Mouse (Mus musculus) heart, embryonic 15.5 days (tissue): Measurements from ENCODE around the gene Slc25a38. TPM values are rescaled to one million over a fixed set of nuclear protein-coding genes. Genes with fewer than 3 reads are reported as not detected.

Experiments used
- ATAC-seq: fragments of 200-750 bp; cut with Nextera tagmentation; replicated peaks from 2 replicates; pipeline ENCODE4 v1.8.0; 2017; ENCODE audit warnings: low read depth, moderate TSS enrichment; ENCODE audit not compliant: insufficient number of reproducible peaks, insufficient read depth, low FRiP score
- H3K27ac ChIP-seq: fragments of 300-500 bp; sonication (generic); 2 replicates; pipeline ENCODE4 v1.5.1; 2015; ENCODE audit warnings: mild to moderate bottlenecking, inconsistent platforms
- H3K27me3 ChIP-seq: fragments of 300-500 bp; sonication (generic); 2 replicates; pipeline ENCODE4 v1.6.1; 2015; ENCODE audit warnings: inconsistent platforms
- H3K36me3 ChIP-seq: fragments of 300-500 bp; sonication (generic); 2 replicates; pipeline ENCODE4 v1.6.1; 2015; ENCODE audit warnings: mild to moderate bottlenecking, inconsistent platforms
- H3K4me1 ChIP-seq: fragments of 300-500 bp; sonication (generic); replicated peaks from 2 replicates; pipeline ENCODE4 v1.6.1; 2015; ENCODE audit warnings: inconsistent platforms
- H3K4me2 ChIP-seq: fragments of 300-500 bp; sonication (generic); 2 replicates; pipeline ENCODE4 v1.6.1; 2015; ENCODE audit warnings: inconsistent platforms, mild to moderate bottlenecking, moderate library complexity
- H3K4me3 ChIP-seq: fragments of 300-500 bp; sonication (generic); 2 replicates; pipeline ENCODE4 v1.5.1; 2015; ENCODE audit warnings: mild to moderate bottlenecking, inconsistent platforms
- H3K9ac ChIP-seq: fragments of 300-500 bp; sonication (generic); 2 replicates; pipeline ENCODE4 v1.6.1; 2015; ENCODE audit warnings: mild to moderate bottlenecking, inconsistent platforms
- H3K9me3 ChIP-seq: fragments of 300-500 bp; sonication (generic); replicated peaks from 2 replicates; pipeline ENCODE4 v1.6.1; 2016; ENCODE audit warnings: inconsistent platforms
- WGBS: fragments of 180-500 bp; shearing (Covaris S2); methylation state at CpG from one replicate; pipeline ENCODE4 v1.1.7; 2015; ENCODE audit warnings: mixed read lengths; 5-methylcytosine and 5-hydroxymethylcytosine counted together
- polyA plus RNA-seq: library from polyadenylated mRNA; unstranded; fragments of >200 nt; fragmentation: Nextera tagmentation; extraction: Ambion mirVana; gene quantifications from 2 replicates; pipeline ENCODE4 v1.2.1, GENCODE M21; 2015

The Slc25a38 gene
- 18.8 and 22.0 TPM in 2 replicates for polyA plus RNA-seq

DNA sequence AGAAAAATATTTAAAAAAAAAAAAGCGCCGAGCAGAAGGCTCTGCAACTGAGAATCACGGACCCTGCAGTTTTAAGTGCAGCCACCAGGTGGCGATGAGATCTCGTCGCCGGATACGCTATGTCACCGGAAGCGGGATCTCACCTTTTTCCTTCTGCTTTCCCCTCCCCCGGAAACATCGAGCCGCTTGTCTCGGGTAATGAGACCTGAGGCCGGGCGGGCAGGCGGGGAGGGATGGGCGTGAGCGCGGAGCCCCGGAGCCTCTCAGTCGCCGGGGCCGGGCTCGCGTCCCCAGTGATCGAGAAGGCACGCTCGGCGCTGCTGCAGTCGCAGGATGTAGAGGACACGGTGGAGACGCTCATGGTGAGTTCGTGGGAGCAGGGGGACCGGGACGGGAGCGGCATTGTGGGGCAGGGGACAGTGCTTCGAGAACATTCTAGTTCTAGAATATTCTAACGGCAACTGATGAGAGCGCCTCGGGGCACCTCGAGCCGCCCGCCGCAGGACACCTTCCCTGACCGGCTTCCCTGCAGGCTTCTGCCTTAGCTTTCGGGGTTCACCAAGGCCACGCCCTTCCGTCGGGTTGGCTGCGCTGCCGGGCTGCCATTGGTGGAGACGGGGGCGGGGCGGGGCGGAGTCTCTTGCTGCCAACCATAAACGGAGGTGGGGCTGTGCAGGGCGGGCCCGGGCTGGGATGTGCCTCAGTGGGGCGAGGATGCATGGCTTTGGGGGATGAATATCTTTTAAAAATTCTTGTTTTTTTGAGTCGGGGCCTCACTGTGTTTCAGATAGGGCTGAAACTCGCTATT is at the start of gene Slc25a38:
Slc25a38 (plus strand) TSS at position 164 of the 808 bp plus-strand sequence.
- Histone ChIP-seq H3K36me3 (no peaks in the 10 kb centered on the region), H3K4me2 (peak within 1 kb of the TSS; percentile 82), H3K4me1 (peaks cover 9% of the 10 kb centered on the region), H3K27me3 (no peaks in the 10 kb centered on the region), H3K9me3 (no peaks in the 10 kb centered on the region), H3K9ac (peak within 1 kb of the TSS; percentile 77), H3K27ac (peak within 1 kb of the TSS; percentile 97), H3K4me3 (peak within 1 kb of the TSS; percentile 93)
- 1% methylated on average over 62 of the region's 62 CpGs for WGBS
- ATAC-seq, result peak; percentile 95

DNA sequence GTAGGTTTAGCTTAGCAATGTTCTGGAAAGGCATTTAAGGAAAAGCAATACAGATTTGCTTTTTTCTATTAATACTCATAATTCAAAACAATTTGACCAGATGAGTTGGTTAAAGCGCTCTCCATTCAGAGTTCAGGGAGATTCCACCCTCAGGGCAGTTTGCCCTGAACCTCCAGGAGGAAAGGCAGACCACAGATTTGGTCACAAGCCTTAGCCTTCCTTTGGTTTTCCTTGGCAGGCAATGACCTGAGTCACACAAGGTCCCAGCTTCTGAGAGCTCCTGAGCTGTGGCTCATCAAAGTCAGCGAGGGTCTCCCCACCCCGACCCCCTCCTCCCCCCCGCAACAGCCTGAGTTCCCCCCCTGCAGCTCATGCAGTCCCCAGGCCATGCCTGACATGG is 45.9 kb upstream of the Slc25a38 start:
- Histone ChIP-seq H3K9me3 (no peaks in the 10 kb centered on the region), H3K4me1 (no peaks in the 10 kb centered on the region), H3K27ac (no peak overlapping the region), H3K27me3 (no peaks in the 10 kb centered on the region), H3K9ac (no peak overlapping the region), H3K4me2 (no peak overlapping the region), H3K36me3 (no peaks in the 10 kb centered on the region), H3K4me3 (no peak overlapping the region)
- ATAC-seq, result no peak
- WGBS, result 67% methylated on average over 4 of the region's 4 CpGs

GRCm38 (mm10) chr9:120067609-120068008 is 42.6 kb upstream of the Slc25a38 start:
- Histone ChIP-seq H3K27me3 (no peaks in the 10 kb centered on the region), H3K4me1 (no peaks in the 10 kb centered on the region), H3K9ac (no peak overlapping the region), H3K9me3 (no peaks in the 10 kb centered on the region), H3K27ac (no peak overlapping the region), H3K4me3 (no peak overlapping the region), H3K4me2 (no peak overlapping the region), H3K36me3 (no peaks in the 10 kb centered on the region)
- 76% methylated on average over 2 of the region's 2 CpGs for WGBS
- ATAC-seq, result no peak

- Histone ChIP-seq H3K9me3 (no peaks in the 10 kb centered on the region), H3K27ac (no peak overlapping the region), H3K4me2 (no peak overlapping the region), H3K36me3 (no peaks in the 10 kb centered on the region), H3K9ac (no peak overlapping the region), H3K4me1 (peaks cover 2% of the 10 kb centered on the region; the same call in 1 of the 2 replicates), H3K27me3 (no peaks in the 10 kb centered on the region), H3K4me3 (no peak overlapping the region)
- no peak for ATAC-seq
- 47% methylated on average over 10 of the region's 10 CpGs for WGBS
These were observed 42.1 kb upstream of the Slc25a38 start for GRCm38 (mm10) chr9:120068047-120068446.

DNA sequence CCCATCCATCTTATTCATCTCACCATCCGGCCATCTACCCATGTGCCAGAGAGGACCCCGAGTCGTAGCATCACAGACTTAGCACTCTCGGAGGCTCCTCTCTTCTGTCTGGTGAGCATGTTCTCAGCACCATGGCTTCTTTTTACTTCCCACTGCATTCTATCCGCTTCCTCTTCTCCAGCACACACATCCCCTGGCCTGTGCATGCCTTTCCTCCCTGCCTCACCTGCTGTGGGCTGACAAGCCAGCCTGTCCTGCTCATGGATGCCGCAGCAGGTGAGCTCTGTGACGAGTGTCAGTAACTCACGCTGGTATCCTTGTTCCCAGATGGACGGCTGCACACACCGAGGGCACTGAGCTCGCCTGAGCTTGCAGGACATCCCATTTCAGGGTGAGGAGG is 40.4 kb upstream of the Slc25a38 start, which contains the start of gene Cx3cr1:
Cx3cr1 (minus strand) TSS at position 101 of the 400 bp plus-strand sequence.
- Histone ChIP-seq H3K9me3 (no peaks in the 10 kb centered on the region), H3K27ac (no peak within 1 kb of the TSS), H3K9ac (no peak within 1 kb of the TSS), H3K36me3 (no peaks in the 10 kb centered on the region), H3K4me2 (no peak within 1 kb of the TSS), H3K4me3 (no peak within 1 kb of the TSS), H3K27me3 (no peaks in the 10 kb centered on the region), H3K4me1 (peaks cover 2% of the 10 kb centered on the region; the same call in 1 of the 2 replicates)
- no peak for ATAC-seq
- 79% methylated on average over 11 of the region's 11 CpGs for WGBS

DNA sequence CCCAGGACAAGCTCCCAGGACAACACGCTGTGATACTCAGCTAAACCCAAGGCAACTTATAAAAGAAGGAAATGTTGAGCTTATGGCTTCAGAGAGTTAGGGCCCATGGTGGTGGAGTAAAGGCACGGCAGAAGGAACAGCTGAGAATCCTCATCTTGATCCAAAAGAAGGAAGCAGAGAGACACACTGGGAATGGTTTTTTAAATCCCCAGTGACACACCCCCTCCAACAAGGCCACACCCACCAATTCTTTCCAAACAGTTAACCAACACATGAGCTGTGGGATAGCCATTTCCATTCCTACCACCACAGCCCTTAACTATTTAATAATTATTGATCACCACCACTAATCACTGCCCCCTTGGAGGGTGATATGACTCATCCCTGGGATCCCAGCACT is 38.9 kb upstream of the Slc25a38 start:
- H3K27ac ChIP-seq, result no peak overlapping the region
- no peaks in the 10 kb centered on the region for H3K9me3 ChIP-seq
- no peak for ATAC-seq
- no peak overlapping the region for H3K4me2 ChIP-seq
- H3K4me3 ChIP-seq, result no peak overlapping the region
- H3K27me3 ChIP-seq, result no peaks in the 10 kb centered on the region
- peaks cover 2% of the 10 kb centered on the region; the same call in 1 of the 2 replicates for H3K4me1 ChIP-seq
- 79% methylated on average over 2 of the region's 2 CpGs for WGBS
- no peaks in the 10 kb centered on the region for H3K36me3 ChIP-seq
- H3K9ac ChIP-seq, result no peak overlapping the region

DNA sequence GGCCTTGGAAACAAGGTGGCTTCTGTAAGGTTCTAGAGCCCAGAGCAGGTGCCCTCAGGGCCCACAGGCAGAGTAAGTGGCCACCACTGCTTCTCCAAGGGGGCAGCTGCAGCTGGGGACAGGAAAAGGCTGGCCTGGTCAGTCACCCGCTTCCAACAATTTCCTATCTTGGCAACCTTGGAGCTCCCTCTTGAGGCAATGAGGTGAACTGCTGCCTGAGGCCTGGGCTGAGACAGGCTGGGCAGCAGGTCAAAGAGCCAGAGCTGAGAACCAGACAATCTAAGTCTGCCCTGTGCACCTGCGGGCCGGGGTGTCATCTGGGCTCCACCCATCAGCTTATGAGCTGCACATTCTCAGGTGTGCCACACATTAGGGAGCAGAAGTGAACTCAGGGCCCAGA is 37.0 kb upstream of the Slc25a38 start:
- 15% methylated on average over 3 of the region's 3 CpGs for WGBS
- Histone ChIP-seq H3K9ac (no peak overlapping the region), H3K27me3 (no peaks in the 10 kb centered on the region)

GRCm38 (mm10) chr9:120074516-120074915 is 35.7 kb upstream of the Slc25a38 start:
- no peak overlapping the region for H3K27ac ChIP-seq
- no peak for ATAC-seq
- no peak overlapping the region for H3K4me2 ChIP-seq
- no peaks in the 10 kb centered on the region for H3K36me3 ChIP-seq
- no peaks in the 10 kb centered on the region for H3K27me3 ChIP-seq
- H3K4me3 ChIP-seq, result no peak overlapping the region
- H3K4me1 ChIP-seq, result peaks cover 2% of the 10 kb centered on the region; the same call in 1 of the 2 replicates
- 76% methylated on average over 7 of the region's 7 CpGs for WGBS
- no peaks in the 10 kb centered on the region for H3K9me3 ChIP-seq
- H3K9ac ChIP-seq, result no peak overlapping the region

More for the DNA sequence above, 37.0 kb upstream of the Slc25a38 start:
- Histone ChIP-seq H3K4me2 (no peak overlapping the region), H3K4me3 (no peak overlapping the region), H3K27ac (no peak overlapping the region), H3K4me1 (peaks cover 2% of the 10 kb centered on the region; the same call in 1 of the 2 replicates), H3K9me3 (no peaks in the 10 kb centered on the region), H3K36me3 (no peaks in the 10 kb centered on the region)
- ATAC-seq, result peak; percentile 47; the same call in 1 of the 2 replicates

DNA sequence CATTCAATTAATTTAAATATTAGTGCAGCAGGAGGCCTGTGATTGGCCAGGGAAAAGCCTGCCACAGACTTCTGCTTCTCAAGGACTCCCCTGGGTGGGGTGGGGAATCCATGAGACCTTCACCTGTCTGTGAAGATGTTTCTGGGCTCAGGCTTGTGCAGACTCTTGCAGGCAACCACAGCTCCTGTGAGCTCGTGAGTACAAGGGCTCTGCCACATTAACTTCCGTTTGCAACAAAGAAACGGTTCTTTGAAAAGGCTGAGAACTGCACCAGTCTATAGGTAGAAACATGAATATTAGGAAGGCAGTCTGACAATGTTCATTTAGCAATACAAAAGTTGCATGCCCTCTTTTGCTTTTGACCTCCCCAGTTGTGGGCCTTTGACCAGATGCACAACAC is 31.9 kb upstream of the Slc25a38 start:
- no peaks in the 10 kb centered on the region for H3K9me3 ChIP-seq
- no peaks in the 10 kb centered on the region for H3K27me3 ChIP-seq
- WGBS, result 72% methylated on average over 3 of the region's 3 CpGs
- H3K9ac ChIP-seq, result no peak overlapping the region
- no peaks in the 10 kb centered on the region for H3K4me1 ChIP-seq
- H3K4me2 ChIP-seq, result no peak overlapping the region
- no peak overlapping the region for H3K27ac ChIP-seq
- H3K4me3 ChIP-seq, result no peak overlapping the region
- H3K36me3 ChIP-seq, result no peaks in the 10 kb centered on the region
- no peak for ATAC-seq

DNA sequence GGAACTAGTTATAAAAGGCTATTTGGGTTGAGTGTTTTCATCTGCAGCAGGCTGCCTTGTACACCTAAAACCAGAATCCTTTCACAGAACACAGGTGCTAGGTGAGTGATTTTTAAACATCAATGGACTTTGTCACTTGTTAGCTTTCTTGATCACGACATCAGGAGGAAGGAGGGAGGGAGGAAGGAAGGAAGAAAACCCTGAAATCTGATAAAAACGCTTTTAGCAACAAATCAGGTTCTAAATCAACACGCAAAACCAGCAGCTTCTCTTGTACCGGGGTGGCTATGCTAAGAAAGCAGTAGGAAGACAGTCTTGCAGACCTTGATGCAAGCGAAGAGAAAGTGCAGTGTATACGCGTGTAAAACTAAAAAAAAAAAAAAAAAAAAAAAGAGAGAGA is 30.3 kb upstream of the Slc25a38 start:
- no peak for ATAC-seq
- Histone ChIP-seq H3K27me3 (no peaks in the 10 kb centered on the region), H3K4me2 (no peak overlapping the region), H3K4me3 (no peak overlapping the region), H3K9me3 (no peaks in the 10 kb centered on the region), H3K27ac (no peak overlapping the region), H3K9ac (no peak overlapping the region), H3K4me1 (no peaks in the 10 kb centered on the region), H3K36me3 (no peaks in the 10 kb centered on the region)
- WGBS, result 61% methylated on average over 7 of the region's 7 CpGs

DNA sequence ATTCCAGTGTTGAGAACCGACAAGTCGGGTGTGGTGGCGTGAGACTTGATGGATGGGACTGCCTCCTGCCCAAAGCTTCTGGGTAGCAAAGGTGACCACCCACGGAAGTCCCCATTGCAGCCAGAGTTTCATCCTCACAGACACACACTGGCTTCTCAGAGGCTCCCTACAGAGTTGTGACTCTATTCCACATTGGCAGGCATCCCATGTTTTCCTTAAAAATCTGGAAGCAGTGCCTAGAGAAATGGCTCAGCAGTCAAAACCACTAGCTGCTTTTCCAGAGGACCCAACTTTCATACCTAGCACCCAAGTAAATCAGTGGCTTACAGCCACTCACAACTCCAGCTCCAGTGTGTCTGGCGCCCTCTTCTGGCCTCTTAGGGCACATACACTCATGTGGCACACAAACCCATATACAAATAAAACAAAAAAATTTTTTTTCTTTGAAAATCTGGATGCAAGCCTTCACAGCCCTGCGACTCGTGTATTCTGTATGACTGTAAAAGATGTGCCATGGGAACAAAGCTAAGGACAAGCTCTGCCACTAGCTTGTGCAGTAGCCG is 29.5 kb upstream of the Slc25a38 start:
- no peaks in the 10 kb centered on the region for H3K4me1 ChIP-seq
- no peaks in the 10 kb centered on the region for H3K36me3 ChIP-seq
- no peaks in the 10 kb centered on the region for H3K9me3 ChIP-seq
- H3K4me3 ChIP-seq, result no peak overlapping the region
- H3K27me3 ChIP-seq, result no peaks in the 10 kb centered on the region
- no peak overlapping the region for H3K9ac ChIP-seq
- H3K27ac ChIP-seq, result no peak overlapping the region
- H3K4me2 ChIP-seq, result no peak overlapping the region
- ATAC-seq, result no peak
- WGBS, result 75% methylated on average over 8 of the region's 8 CpGs
